Mouse (Mus musculus) kidney, adult 11 months (tissue): Measurements from ENCODE around the gene Duox1.

ENCODE experiments used
- DNase-seq: peaks from one replicate; pipeline ENCODE4 v3.0.0; 2022

Gene Duox1

GRCm38 (mm10) chr2:122315372-122315771 is at the start of gene Duox1:
Duox1 (plus strand) TSS chr2:122315672.
- no peak for DNase-seq

DNA sequence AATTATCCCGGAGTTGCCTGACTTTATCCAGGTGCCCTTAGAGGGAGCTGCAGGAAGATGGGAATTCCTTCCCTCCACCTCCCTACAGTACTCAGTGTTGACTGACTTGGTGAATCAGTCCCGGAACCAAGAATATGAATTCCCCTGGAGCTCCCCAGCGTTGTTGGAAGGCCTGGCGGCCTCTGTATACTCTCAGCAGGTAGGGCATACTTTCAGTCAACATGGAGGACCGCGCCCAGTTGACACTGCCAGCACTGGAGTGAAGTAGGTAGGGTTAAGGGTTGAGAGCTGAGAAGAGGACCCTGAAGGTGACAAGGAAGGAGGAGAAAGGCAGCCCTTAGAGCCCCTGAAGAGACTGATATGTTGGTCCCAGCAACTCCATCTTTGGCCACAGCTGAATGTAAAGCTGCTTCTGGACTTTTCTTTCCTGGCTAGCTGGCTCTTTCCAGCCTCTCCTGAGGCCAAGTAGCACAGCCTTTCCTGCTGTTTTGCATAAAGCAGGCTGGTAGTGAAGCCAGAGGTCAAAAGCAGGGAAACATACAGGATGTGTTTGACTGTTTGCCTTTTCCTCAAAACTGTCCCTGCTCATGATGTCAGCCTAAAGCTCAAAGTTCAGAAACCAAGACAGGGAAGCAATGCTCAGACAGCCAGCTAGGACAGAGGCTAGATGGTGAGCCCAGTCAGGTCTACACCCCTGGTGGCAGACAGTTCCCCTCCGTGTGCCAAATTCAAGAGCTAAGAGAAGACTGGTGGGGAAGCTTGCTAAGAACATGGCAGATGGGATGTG is 48.9 kb upstream of the Duox1 start:
- DNase-seq, result peak; percentile 26

DNA sequence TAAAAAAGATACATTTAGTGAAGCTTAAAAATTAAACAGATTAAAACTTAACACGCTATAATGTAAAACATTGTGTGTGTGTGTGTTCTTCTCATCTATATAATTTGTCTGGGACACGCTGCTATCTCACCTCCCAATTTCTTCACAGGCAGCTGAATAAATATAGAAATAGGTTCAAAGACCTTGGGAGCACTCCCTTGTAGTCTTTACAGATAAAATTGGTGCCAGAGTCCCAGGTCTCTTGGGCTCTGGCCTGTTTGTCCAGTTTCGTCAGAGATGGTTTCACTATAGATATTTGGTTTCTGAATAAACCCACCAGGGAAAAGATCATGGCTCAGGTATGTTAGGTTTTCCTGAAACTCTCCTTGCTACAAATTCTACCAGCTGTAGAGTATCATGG is 36.7 kb upstream of the Duox1 start:
- no peak for DNase-seq

DNA sequence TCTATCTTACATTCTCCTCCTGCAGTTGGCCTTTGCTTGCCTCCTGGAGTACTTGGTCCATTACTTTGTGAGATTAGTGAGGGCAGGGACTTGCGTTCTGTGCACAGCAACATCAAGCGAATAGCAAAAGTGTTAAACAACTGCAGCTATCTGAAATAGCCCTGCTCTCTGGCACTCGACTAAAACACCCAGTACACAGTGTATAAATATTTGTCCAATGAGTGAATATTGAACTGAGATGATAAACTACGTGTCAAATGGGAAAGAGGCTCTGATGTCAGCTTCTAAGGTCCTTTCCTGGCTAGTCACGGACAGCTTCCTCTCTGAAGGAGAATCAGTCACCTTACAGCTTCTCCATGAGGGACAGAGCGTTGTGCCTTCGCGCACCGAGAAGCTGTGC is 31.4 kb upstream of the Duox1 start:
- no peak for DNase-seq

DNA sequence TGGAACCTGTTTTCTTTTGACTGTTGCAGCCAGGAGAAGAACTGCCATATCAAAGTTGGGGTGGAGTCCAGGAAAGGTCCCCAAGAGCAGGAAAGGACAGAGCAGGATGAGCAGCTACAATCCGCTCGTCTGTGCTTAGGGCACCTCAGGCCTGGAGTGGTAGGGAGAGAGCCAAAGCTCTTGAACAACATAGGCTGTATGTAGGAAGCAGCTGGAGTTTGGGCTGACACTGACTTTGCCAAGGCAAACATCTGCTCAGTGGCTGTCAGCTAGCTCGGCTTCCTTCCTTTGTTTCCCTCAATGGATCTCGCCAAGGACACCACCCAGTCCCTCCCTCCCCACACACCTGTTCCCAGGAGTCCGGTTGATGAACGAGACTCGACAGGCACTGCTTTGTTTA is 29.3 kb upstream of the Duox1 start:
- DNase-seq, result no peak

GRCm38 (mm10) chr2:122294916-122295315 is 20.6 kb upstream of the Duox1 start:
- DNase-seq, result no peak

DNA sequence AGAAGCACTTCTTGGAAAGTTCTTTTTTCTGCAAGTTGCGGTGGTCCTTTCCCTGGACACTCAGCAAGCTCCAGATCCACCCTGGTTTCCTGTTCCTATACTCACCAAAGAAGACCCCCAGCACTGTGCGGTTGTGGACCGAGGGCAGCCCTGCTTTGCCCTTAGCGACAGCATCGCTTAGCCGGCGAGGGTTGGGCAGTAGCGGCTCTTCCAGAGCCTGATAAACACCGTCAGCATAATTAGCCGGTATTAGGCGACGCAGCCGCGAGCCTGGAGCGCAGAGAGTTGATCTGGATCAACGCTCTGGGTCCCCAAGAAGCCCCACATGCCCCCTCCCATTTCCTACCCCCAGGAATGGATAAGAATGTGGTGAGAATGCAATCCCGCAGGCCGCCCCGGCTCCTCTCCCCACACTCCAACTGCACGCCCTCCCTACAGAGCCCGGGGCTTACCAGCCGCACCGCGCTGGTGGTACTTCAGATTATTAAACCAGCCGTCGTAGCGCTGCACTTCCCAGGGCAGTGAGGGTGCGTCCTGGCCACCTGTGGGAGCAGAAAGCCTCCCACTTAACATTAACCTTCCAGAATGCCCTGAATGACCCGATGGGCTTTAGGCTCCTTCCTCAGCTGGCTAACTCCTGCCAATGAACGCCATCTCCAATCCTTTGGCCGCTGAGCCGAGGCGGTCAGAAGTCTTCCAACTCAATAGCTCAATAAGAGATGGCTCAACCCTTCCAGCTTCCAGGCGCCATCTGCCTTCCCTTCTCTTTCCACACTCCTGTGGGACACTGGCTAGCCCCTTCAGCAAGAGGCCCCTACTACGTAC is 18.0 kb upstream of the Duox1 start:
- no peak for DNase-seq

DNA sequence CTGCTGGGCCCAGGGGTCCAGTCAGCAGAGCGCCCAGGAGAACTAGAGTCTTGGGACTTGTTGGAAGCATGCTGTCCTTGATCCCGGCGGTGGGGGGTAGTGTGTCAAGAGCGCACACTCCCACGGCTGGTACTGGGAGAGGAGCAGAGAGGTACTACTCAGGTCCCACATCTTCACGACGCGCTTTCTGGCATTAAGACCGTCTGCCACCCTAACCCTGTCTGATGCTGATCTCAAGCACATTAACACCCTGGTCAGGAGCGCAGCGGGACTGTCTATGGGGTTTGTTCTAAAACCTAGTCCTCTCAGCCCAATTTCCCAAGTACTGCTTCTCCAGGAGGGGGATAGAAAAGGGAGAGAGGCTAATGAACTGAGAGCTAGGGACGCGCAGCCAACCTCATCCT is 17.4 kb upstream of the Duox1 start, which contains the start of gene Duox2:
TSS of gene Duox2 (minus strand) at position 354 of the 404 bp plus-strand sequence.
- DNase-seq, result no peak

DNA sequence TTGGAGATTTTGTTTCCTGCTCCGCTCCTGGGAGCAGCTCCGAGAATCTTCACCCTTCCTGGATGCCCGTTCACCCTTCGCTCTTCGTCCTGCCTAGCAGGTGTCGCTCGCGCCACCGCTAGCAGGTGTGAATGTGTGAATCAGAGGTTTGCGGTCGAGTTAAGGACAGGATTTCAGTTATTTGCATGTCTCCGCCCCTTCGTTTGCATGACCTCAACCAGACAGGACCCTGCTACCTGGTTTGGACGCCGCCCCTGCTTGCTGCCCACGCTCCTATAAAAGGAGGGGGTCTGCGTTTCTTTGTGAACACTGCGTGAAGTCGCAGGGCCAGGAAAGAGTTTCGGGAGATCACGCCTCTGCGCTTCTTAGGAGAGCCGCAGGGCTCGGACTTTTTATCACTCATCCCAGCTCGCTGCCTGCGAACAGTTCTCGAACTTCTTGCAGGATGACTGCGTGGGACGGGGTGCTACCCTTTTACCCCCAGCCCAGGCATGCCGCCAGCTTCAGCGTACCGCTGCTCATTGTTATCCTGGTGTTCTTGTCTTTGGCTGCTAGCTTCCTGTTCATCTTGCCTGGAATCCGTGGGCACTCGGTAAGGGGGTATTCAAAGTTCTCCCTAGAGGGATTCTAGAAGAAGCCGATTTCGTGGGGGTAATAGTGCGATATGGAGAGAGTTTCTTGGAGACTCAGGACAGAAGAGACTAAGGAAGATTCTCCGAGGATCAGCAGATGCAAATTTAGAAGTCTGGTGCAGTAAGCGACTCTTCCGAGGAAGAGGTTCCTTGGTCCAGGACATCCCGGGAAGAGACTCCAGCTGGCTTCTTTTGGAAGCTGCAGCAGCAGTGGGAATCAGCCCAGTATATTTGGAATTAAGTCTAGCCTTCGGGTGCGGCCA is 16.6 kb upstream of the Duox1 start, which contains the start of gene Duoxa2:
TSS of gene Duoxa2 (plus strand) at position 305 of the 895 bp plus-strand sequence.
- peak; percentile 11 for DNase-seq

GRCm38 (mm10) chr2:122299911-122300655 is 15.4 kb upstream of the Duox1 start:
- no peak for DNase-seq

DNA sequence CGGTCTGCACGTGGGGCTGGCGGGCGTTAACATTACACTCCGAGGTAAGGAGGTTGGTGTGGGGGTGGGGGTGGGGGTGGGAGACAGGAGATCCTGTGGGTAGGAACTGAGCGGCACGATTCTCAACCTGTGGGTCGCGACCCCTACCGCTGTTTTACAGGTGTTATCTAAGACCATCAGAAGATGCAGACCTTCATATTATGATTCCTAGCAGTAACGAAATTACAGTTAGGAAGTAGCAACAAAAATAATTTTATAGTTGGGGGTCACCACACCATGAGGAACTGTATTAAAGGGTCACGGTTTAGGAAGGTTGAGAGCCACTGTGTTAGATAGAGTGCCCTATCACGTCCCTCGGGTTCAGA is 14.8 kb upstream of the Duox1 start:
- no peak for DNase-seq

GRCm38 (mm10) chr2:122301081-122301920 is 14.2 kb upstream of the Duox1 start:
- DNase-seq, result no peak

DNA sequence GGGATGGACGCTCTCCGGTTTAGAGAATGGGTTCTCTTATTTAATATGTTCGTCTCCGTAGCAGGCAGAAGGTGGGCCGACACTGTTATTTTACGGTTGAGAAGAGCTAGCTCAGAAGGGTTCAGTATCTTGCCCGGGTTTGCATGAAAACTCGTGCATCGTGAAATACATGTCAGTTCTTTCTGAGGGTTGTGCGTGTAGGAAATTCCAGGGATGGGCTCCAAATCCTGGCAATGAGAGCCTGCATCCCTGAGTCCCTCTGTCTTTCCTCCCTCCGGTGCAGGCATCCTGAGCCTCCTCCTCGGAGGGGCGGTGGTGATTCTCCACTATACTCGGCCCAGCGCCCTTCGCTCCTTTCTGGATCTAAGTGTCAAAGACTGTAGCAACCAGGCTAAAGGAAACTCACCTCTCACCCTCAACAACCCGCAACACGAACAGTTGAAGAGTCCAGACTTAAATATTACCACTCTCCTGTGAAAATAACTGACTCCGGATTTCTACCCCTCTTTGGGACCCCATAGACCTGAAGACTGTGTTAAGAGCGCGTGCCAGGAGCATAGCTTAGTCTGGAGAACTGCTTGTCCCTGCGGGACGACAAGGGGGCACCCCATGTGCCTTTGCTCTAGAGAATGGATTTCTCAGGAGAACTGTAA is 13.4 kb upstream of the Duox1 start:
- no peak for DNase-seq

DNA sequence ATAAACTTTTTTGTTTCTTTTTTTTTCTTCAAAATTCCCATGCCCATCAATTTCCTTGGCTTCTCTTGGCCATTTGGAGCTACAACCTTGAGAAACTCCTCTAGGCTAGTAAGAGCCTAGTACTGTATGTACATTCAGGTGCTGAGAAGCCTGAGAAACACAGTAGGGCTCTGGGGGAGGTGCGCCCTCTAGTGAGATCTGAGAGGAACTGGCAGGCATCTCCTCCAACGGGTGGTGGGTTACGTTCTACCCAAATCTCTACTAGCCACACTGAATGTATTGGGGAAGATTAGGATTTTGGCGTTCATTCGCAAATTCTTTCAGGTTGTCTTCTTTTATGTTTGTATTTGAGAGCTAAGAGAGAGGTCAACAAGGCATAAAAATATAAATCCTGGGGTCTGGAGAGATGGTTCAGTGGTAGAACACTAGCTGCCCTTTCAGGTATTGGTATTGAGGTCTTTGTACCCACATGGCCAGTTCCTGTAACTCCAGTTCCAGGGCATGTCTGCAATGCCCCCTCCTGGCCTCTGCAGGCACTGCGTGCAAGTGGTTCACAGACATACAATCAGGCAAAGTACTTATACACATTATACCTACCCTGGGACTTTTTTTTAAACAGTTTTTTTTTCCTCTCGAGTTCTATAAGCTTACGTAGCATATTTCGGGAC is 12.8 kb upstream of the Duox1 start:
- peak; percentile 64 for DNase-seq

DNA sequence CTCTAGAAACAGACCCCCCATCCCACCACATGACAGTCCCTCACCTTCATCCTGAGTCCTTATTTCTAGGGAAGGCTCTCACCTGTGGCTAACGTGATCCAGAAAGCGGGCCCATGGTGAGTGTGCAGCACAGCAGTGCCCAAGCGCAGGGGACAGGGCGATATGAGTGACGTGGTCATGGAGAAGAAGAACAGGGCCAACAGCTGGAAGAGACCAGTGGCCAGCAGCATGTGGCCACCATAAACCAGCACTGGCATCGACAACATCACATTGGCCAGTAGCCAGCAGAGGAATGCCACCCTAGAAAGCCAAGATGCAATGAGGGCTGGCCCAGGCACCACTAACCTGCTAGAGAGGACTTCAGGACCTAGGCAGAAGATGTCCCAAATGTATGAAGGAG is 10.9 kb upstream of the Duox1 start:
- no peak for DNase-seq

DNA sequence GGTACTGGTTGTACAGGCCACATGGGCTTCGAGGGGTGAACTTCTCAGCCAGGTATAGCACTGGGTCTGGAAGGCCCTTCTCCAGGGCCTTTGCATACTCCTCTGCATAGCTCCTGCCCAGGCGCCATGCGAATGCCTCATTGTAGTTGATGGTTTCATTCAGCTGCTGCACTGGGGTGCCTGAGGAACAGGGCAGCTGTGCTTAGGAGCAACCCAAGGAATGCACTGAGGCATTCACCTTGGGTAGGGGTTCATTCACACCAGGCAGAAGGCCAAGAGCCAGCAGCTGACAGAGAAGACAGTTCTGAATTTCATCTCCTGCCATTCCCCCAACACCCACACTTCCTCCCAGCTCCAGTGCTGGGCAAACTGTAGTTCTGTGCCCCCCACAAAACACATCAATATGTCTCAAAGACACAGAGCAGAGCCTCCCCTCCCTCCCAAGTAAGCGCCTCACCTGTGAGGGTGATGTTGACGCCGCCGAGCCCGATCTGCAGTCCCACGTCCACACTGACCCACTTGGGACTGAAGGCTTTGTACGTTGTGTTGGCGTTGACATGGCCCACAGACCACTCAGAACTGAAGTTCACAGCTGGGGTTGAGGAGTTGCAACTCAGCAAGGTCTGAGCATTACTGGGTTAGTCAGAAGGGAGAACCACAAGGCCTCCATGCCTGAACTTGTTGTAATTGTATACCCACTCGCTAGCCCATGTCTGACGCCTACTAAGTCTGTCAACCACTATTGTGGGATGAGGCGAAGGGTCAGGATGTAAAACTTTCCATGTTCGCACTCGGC is 10.2 kb upstream of the Duox1 start:
- no peak for DNase-seq

DNA sequence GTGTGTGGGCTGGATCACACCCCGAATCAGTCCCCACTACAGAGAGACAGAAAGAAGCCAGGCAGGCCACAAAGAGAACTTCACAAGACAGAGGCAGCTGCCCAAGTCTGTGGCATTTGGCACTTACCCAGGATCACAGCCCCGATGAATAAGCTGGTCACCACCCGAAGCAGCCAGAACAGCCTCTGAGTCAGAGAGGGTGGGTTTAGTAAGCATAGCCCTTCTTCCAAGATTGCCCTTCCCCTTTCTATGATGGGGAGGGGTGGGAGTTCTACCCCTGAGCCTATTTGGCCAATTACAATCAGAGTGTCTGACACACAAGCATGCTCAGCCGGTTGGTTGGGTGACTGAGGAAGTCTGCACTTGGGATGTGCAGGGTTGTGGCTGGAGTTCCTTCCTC is 9.3 kb upstream of the Duox1 start:
- DNase-seq, result no peak

DNA sequence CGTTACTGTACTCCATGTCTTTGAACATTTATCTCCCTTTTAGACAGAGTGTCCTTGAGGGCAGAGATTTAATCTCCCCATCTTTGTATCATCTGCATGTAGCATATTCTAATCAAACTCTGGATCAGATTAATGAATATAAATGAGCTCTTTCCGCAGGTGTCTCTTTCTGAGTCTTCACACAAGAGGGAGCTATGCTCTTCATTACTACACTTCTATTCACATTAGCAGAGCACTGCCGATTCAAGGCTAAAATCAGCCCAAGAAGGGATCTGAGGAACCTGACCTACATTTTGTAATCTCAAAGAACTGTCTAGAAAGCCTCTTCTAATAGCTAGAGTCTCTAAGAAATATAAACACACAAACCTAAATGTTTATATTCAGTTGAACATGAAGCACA is 5.8 kb upstream of the Duox1 start:
- no peak for DNase-seq

- no peak for DNase-seq
Observed at GRCm38 (mm10) chr2:122311561-122311960, 3.9 kb upstream of the Duox1 start.
